Comparison of ENCODE assay signal across 13 mouse cellular contexts in the genomic region with DNA sequence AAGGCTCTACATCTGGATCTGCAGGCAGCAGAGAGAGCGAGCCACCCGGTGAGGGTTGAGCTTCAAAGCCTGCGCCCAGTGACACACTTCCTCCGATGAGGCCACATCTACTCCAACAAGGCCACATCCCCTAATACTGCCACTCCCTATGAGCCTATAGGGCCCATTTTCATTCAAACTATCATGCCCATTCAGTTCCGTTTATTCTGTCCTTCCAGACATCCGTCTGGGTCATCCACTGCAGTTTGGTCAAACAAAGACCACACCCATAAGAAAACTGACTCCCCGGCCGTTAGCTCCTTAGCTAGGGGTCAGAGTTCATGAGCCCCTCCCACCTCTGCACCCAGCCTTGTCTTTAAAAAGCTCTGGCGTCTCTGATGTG. TPM values are rescaled to one million over a fixed set of nuclear protein-coding genes. Genes with fewer than 3 reads are reported as not detected.
DNase-seq lines count a peak whose midpoint lies in the region; ATAC-seq and TF ChIP-seq lines count a peak whose summit lies in the region.
"Had no signal": no experiment of that assay in that cellular context is flagged by ENCODE, and none has a peak within 500 bp of the region (broad histone marks: within the 10 kb centered on the region; RNA-seq: fewer than 3 reads in every experiment).

No protein-coding gene starts in this region.

- H3K36me3 ChIP-seq in forebrain, embryonic 10.5 days (replicated peaks) = no peaks in the 10 kb centered on the region
- no peaks in the 10 kb centered on the region for H3K36me3 ChIP-seq in forebrain, postnatal 0 days (ENCODE audit: insufficient read depth)
- H3K36me3 ChIP-seq in hindbrain, embryonic 15.5 days = no peaks in the 10 kb centered on the region

- no peak for ATAC-seq in forebrain, postnatal 0 days
- ATAC-seq in hindbrain, embryonic 15.5 days (ENCODE audit: low FRiP score, low read depth) = no peak
- ATAC-seq: activated CD4-positive, CD25-positive, alpha-beta regulatory T cell, adult 4 months had no signal

- H3K4me1 ChIP-seq in forebrain, embryonic 10.5 days = peaks cover 12% of the 10 kb centered on the region
- H3K4me1 ChIP-seq in forebrain, postnatal 0 days (ENCODE audit: insufficient read depth) = no peaks in the 10 kb centered on the region
- peaks cover 13% of the 10 kb centered on the region for H3K4me1 ChIP-seq in hindbrain, embryonic 15.5 days (replicated peaks)

- no peak for TF ChIP-seq CTCF in forebrain, postnatal 0 days (IDR thresholded peaks at IDR 0.05; ENCODE audit: low read depth)

- 44% methylated on average over 9 of the region's 9 CpGs for WGBS in forebrain, embryonic 10.5 days
- WGBS in forebrain, postnatal 0 days = 48% methylated on average over 9 of the region's 9 CpGs
- WGBS in hindbrain, embryonic 15.5 days = 27% methylated on average over 9 of the region's 9 CpGs

- H3K27me3 ChIP-seq in forebrain, embryonic 10.5 days (ENCODE audit: poor library complexity, severe bottlenecking) = no peaks in the 10 kb centered on the region
- no peaks in the 10 kb centered on the region for H3K27me3 ChIP-seq in forebrain, postnatal 0 days (ENCODE audit: insufficient read depth, low read length)
- no peaks in the 10 kb centered on the region for H3K27me3 ChIP-seq in hindbrain, embryonic 15.5 days

- no peak overlapping the region for H3K4me2 ChIP-seq in forebrain, postnatal 0 days (ENCODE audit: low read depth)
- no peak overlapping the region for H3K4me2 ChIP-seq in hindbrain, embryonic 15.5 days

- no peak overlapping the region for H3K4me3 ChIP-seq in forebrain, embryonic 10.5 days
- H3K4me3 ChIP-seq in forebrain, postnatal 0 days (ENCODE audit: low read depth, low read length) = no peak overlapping the region
- no peak overlapping the region for H3K4me3 ChIP-seq in hindbrain, embryonic 15.5 days
- H3K4me3 ChIP-seq: erythroblast, embryonic 14.5 days; gastrocnemius, adult 2 months had no signal

- H3K27ac ChIP-seq in forebrain, embryonic 10.5 days = peak overlapping the region; percentile 62
- H3K27ac ChIP-seq in forebrain, postnatal 0 days (ENCODE audit: low read depth, low read length) = no peak overlapping the region
- peak overlapping the region; percentile 65 for H3K27ac ChIP-seq in hindbrain, embryonic 15.5 days (replicated peaks)
- H3K27ac ChIP-seq: gastrocnemius, adult 2 months had no signal

- no peak overlapping the region for H3K9ac ChIP-seq in forebrain, postnatal 0 days
- no peak overlapping the region for H3K9ac ChIP-seq in hindbrain, embryonic 15.5 days

- no peak for DNase-seq in forebrain, embryonic 10.5 days (ENCODE audit: extremely low spot score, low spot score)
- DNase-seq in forebrain, postnatal 0 days = no peak
- DNase-seq in thymus, postnatal 0 days (ENCODE audit: low spot score) = peak; percentile 33
- no peak for DNase-seq in thymus, postnatal 14 days
- no peak for DNase-seq in gastrocnemius, adult 18-20 months (ENCODE audit: low spot score)
- DNase-seq in kidney, postnatal 25 days = no peak
- DNase-seq in heart, postnatal 4 days = no peak
- DNase-seq: heart, postnatal 36 days; lung, adult 18-20 months had no signal

- H3K9me3 ChIP-seq in forebrain, embryonic 10.5 days = no peaks in the 10 kb centered on the region
- no peaks in the 10 kb centered on the region for H3K9me3 ChIP-seq in forebrain, postnatal 0 days (ENCODE audit: low read length)
- H3K9me3 ChIP-seq in hindbrain, embryonic 15.5 days = no peaks in the 10 kb centered on the region

RNA-seq across cellular contexts. Expression of a gene that starts 26.4 kb away (rescaled TPM):
- 45.7 and 47.9 TPM in 2 replicates for polyA plus RNA-seq in forebrain, embryonic 10.5 days (2016; fragmentation: Nextera tagmentation; extraction: Ambion mirVana)
- 37.5 and 52.3 TPM in 2 replicates for total RNA-seq in forebrain, postnatal 0 days (2014; rRNA removed)
- 11.7 and 16.8 TPM in 2 replicates for polyA plus RNA-seq in forebrain, postnatal 0 days (2015; fragmentation: Nextera tagmentation; extraction: Ambion mirVana)
- 34.9 and 37.8 TPM in 2 replicates for polyA plus RNA-seq in thymus, postnatal 0 days (2015; fragmentation: Nextera tagmentation; extraction: Ambion mirVana)
- polyA plus RNA-seq in hindbrain, embryonic 15.5 days (2015; fragmentation: Nextera tagmentation; extraction: Ambion mirVana) = 26.8 and 27.1 TPM in 2 replicates
- 10 to 100 TPM; 14.2 to 18.3 TPM for total RNA-seq in gastrocnemius, adult 18-20 months (2021)
- total RNA-seq in heart, postnatal 4 days (2021) = 100 to 1,000 TPM; 104 to 114 TPM
